Mouse (Mus musculus) ES-Bruce4 (cell line): ENCODE results near the gene Bex3.

Experiments
- CTCF ChIP-seq: IDR thresholded peaks from one replicate; pipeline ENCODE4 v1.8.1; 2011; ENCODE audit warnings: low read depth, low read length
- POLR2A ChIP-seq: IDR thresholded peaks from one replicate; pipeline ENCODE4 v1.8.1; 2011; ENCODE audit warnings: low read length; ENCODE audit not compliant: insufficient read depth

GRCm38 (mm10) chrX:136319953-136320352 is 49.9 kb downstream of the Bex3 start:
- no peak for TF ChIP-seq POLR2A
- no peak for TF ChIP-seq CTCF
